Mouse (Mus musculus) liver, embryonic 14.5 days (tissue): Measurements from ENCODE around the gene Akap13. TPM values are rescaled to one million over a fixed set of nuclear protein-coding genes. Genes with fewer than 3 reads are reported as not detected.
A peak's percentile ranks its signal among the peaks of the same experiment; 100 is the strongest.

ENCODE experiments used
- ATAC-seq: fragments of 200-750 bp; cut with Nextera tagmentation; 2 replicates; pipeline ENCODE4 v1.8.0; 2017; ENCODE audit warnings: moderate number of reproducible peaks, mild to moderate bottlenecking, moderate library complexity; ENCODE audit not compliant: insufficient read depth
- DNase-seq, 3 experiments: peaks; one replicate each; pipeline ENCODE4 v3.0.0-alpha.2; 2012 to 2013; ENCODE audit warnings: low read depth in 3 of 3, low spot score in 3 of 3
- H3K27ac ChIP-seq: fragments of 300-500 bp; sonication (generic); 2 replicates; pipeline ENCODE4 v1.5.1; 2014; ENCODE audit warnings: moderate library complexity, mild to moderate bottlenecking, control low read depth, inconsistent platforms
- H3K27me3 ChIP-seq: fragments of 300-500 bp; sonication (generic); 2 replicates; pipeline ENCODE4 v1.6.1; 2014; ENCODE audit warnings: mild to moderate bottlenecking, low read length, moderate library complexity; ENCODE audit not compliant: control insufficient read depth, insufficient read depth
- H3K36me3 ChIP-seq: fragments of 300-500 bp; sonication (generic); replicated peaks from 2 replicates; pipeline ENCODE4 v1.6.1; 2014; ENCODE audit warnings: low read depth; ENCODE audit not compliant: control insufficient read depth, insufficient read depth
- H3K4me1 ChIP-seq, 2 experiments: fragments of 200-500 bp in 1 of 2; fragments of 300-500 bp in 1 of 2; sonication (generic) in 1 of 2; replicated peaks; 2 replicates each; pipeline ENCODE4 v1.6.1; 2012 to 2014; ENCODE audit warnings: antibody characterized with exemption in 1 of 2, inconsistent platforms in 1 of 2, low read length in 1 of 2; ENCODE audit not compliant: control insufficient read depth in 2 of 2, insufficient read depth in 2 of 2
- H3K4me2 ChIP-seq: fragments of 300-500 bp; sonication (generic); 2 replicates; pipeline ENCODE4 v1.6.1; 2014; ENCODE audit warnings: low read depth, mild to moderate bottlenecking, control low read depth, moderate library complexity
- H3K4me3 ChIP-seq, 2 experiments: fragments of 200-500 bp in 1 of 2; fragments of 300-500 bp in 1 of 2; sonication (generic) in 1 of 2; 2 replicates each; pipeline ENCODE4 v1.5.1; 2012 to 2014; ENCODE audit warnings: low read depth in 2 of 2, low read length in 2 of 2, mild to moderate bottlenecking in 2 of 2, control low read depth in 1 of 2, inconsistent platforms in 1 of 2, moderate library complexity in 1 of 2; ENCODE audit not compliant: insufficient read depth in 1 of 2
- H3K9ac ChIP-seq: fragments of 300-500 bp; sonication (generic); replicated peaks from 2 replicates; pipeline ENCODE4 v1.6.1; 2014; ENCODE audit warnings: mild to moderate bottlenecking, control low read depth, moderate library complexity
- H3K9me3 ChIP-seq: fragments of 300-500 bp; sonication (generic); 2 replicates; pipeline ENCODE4 v1.6.1; 2016; ENCODE audit warnings: low read length, mixed read lengths; ENCODE audit not compliant: control insufficient read depth
- CTCF ChIP-seq: IDR thresholded peaks from 2 replicates; pipeline ENCODE4 v1.5.1; 2016; ENCODE audit warnings: antibody characterized with exemption, low read depth, control low read depth
- EP300 ChIP-seq: IDR thresholded peaks from 2 replicates; pipeline ENCODE4 v1.6.1; 2016; ENCODE audit warnings: antibody characterized with exemption, low read depth
- WGBS: fragments of 180-500 bp; shearing (Covaris S2); extraction: QIAGEN DNeasy Blood & Tissue Kit; methylation state at CpG from one replicate; pipeline ENCODE4 v1.1.7; 2014; ENCODE audit not compliant: insufficient replicate concordance; 5-methylcytosine and 5-hydroxymethylcytosine counted together
- polyA plus RNA-seq, 2 experiments: library from polyadenylated mRNA; depleted of rRNA in 1 of 2; stranded (reverse) in 1 of 2; unstranded in 1 of 2; fragments of >200 nt; fragmentation: Nextera tagmentation in 1 of 2; extraction: Ambion mirVana in 1 of 2; gene quantifications; 2 replicates each; pipeline versions ENCODE4 v1.2.1 to v1.2.3; 2012 to 2014

Akap13 gene
- polyA plus RNA-seq, 2 experiments, result 9.0 to 28.1 TPM

DNA sequence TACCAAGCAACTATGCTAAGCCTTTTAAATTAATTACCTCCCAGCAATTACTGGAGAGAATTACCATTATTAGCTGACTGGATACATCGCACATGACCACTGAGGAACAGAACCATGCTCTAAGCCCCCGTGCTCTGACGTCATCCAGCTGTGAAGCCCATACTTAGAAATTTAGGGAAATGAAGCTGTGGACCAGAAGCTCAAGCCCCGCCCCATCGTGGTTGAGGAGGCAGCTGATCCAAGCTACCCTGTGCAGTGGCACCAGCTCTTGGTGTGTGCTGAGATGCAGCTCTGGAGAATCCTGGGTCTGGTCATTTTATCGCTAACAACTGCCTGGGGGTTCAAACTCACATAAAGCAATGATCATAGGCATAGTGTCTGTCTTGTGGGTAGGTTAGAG is 41.4 kb upstream of the Akap13 start:
- H3K4me3 ChIP-seq, result no peak overlapping the region
- no peak overlapping the region for H3K27ac ChIP-seq
- TF ChIP-seq EP300 (no peak), CTCF (no peak)
- H3K36me3 ChIP-seq, result no peaks in the 10 kb centered on the region
- 40% methylated on average over 6 of the region's 6 CpGs for WGBS
- H3K9ac ChIP-seq, result no peak overlapping the region
- no peak for ATAC-seq
- H3K4me2 ChIP-seq, result no peak overlapping the region
- no peaks in the 10 kb centered on the region for H3K27me3 ChIP-seq
- DNase-seq, result no peak
- H3K9me3 ChIP-seq, result no peaks in the 10 kb centered on the region
- H3K4me1 ChIP-seq, result peaks cover 0 to 6% of the 10 kb centered on the region in 2 experiments; a peak in 2 of 4 replicates

DNA sequence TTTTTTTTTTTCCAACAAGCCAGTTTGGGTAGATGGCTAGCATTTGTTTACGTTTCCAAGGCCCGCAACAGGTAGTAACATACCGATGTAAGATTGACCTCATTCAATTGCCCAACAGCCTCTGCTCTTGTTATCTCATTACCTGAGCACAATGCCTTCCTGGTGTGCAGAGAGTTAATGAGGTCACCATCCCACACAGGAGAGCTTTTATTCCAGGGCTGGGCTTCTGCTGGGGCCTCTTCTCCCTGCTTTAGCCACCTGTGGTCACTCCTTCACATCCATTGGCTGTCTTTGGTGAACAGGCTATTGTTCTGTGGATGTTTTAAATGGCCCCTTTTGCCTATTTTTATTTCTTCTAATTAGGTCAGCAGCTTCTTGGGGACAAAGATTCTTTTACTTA is 41.0 kb upstream of the Akap13 start:
- Histone ChIP-seq H3K27me3 (no peaks in the 10 kb centered on the region), H3K36me3 (no peaks in the 10 kb centered on the region), H3K4me1 (peaks cover 0 to 6% of the 10 kb centered on the region in 2 experiments; a peak in 2 of 4 replicates), H3K27ac (no peak overlapping the region), H3K4me2 (no peak overlapping the region), H3K9ac (no peak overlapping the region), H3K9me3 (no peaks in the 10 kb centered on the region), H3K4me3 (no peak overlapping the region)
- DNase-seq (no peak), ATAC-seq (no peak)
- TF ChIP-seq CTCF, result no peak
- TF ChIP-seq EP300, result no peak
- 73% methylated on average over 3 of the region's 3 CpGs for WGBS

GRCm38 (mm10) chr7:75415166-75415881 is 40.0 kb upstream of the Akap13 start:
- WGBS, result 30% methylated on average over 4 of the region's 4 CpGs
- Histone ChIP-seq H3K9ac (no peak overlapping the region), H3K9me3 (no peaks in the 10 kb centered on the region), H3K27me3 (no peaks in the 10 kb centered on the region), H3K4me2 (no peak overlapping the region), H3K36me3 (no peaks in the 10 kb centered on the region), H3K27ac (no peak overlapping the region), H3K4me1 (peaks cover 0 to 6% of the 10 kb centered on the region in 2 experiments; a peak in 2 of 4 replicates), H3K4me3 (no peak overlapping the region)
- no peak for TF ChIP-seq EP300
- peak; percentile 20 to 30 (median 28) for DNase-seq
- ATAC-seq, result peak; percentile 35; the same call in 1 of the 2 replicates

- 50% methylated on average over 7 of the region's 7 CpGs for WGBS
Measured at GRCm38 (mm10) chr7:75415882-75416585, 39.3 kb upstream of the Akap13 start.

DNA sequence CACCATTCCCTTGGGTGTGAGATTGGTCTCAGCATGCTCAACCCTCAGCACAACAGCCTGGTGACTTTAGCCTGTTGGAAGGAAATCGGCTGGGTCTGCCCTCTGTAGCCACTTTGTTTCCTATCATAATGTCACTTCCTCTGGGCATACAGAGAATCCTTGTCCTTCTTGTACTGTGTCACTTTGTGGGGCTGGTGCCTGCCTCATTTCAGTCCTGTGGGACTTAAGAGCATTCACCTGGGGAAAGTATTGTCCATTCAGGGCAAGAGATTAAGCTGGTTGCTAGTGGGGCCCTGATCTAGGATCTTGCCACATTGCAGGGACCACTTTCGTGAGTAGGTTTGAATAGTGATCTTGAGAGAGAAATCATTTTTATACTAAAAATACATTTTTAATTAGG is 34.4 kb upstream of the Akap13 start:
- H3K36me3 ChIP-seq, result no peaks in the 10 kb centered on the region
- H3K9me3 ChIP-seq, result no peaks in the 10 kb centered on the region
- no peak overlapping the region for H3K27ac ChIP-seq
- no peak overlapping the region for H3K4me3 ChIP-seq
- TF ChIP-seq CTCF, result no peak
- no peak for TF ChIP-seq EP300
- WGBS, result 43% methylated on average over 2 of the region's 2 CpGs
- DNase-seq (no peak), ATAC-seq (no peak)
- H3K27me3 ChIP-seq, result no peaks in the 10 kb centered on the region
- no peak overlapping the region for H3K4me2 ChIP-seq
- no peak overlapping the region for H3K9ac ChIP-seq
- 0 out of 4 replicates have a peak, but pooled peaks cover 0 to 2% of the 10 kb centered on the region in 2 experiments for H3K4me1 ChIP-seq

More at GRCm38 (mm10) chr7:75415882-75416585, 39.3 kb upstream of the Akap13 start:
- no peak for ATAC-seq
- H3K4me3 ChIP-seq, result no peak overlapping the region
- DNase-seq, result no peak
- H3K27ac ChIP-seq, result no peak overlapping the region
- no peaks in the 10 kb centered on the region for H3K36me3 ChIP-seq
- H3K4me2 ChIP-seq, result no peak overlapping the region
- no peak overlapping the region for H3K9ac ChIP-seq
- no peak for TF ChIP-seq EP300
- TF ChIP-seq CTCF, result no peak
- peaks cover 0 to 6% of the 10 kb centered on the region in 2 experiments; a peak in 2 of 4 replicates for H3K4me1 ChIP-seq
- H3K9me3 ChIP-seq, result no peaks in the 10 kb centered on the region
- no peaks in the 10 kb centered on the region for H3K27me3 ChIP-seq
